Mouse (Mus musculus) hindbrain, embryonic 13.5 days (tissue): Measurements from ENCODE around the gene Hfe2. TPM values are rescaled to one million over a fixed set of nuclear protein-coding genes. Genes with fewer than 3 reads are reported as not detected.

Source experiments
- ATAC-seq: fragments of 200-750 bp; cut with Nextera tagmentation; 2 replicates; pipeline ENCODE4 v1.8.0; 2017; ENCODE audit warnings: moderate TSS enrichment; ENCODE audit not compliant: low FRiP score
- H3K27ac ChIP-seq: fragments of 300-500 bp; sonication (generic); 2 replicates; pipeline ENCODE4 v1.5.1; 2015; ENCODE audit warnings: inconsistent platforms, mild to moderate bottlenecking, moderate library complexity
- H3K27me3 ChIP-seq: fragments of 300-500 bp; sonication (generic); 2 replicates; pipeline ENCODE4 v1.6.1; 2015; ENCODE audit warnings: mild to moderate bottlenecking, inconsistent platforms
- H3K36me3 ChIP-seq: fragments of 300-500 bp; sonication (generic); 2 replicates; pipeline ENCODE4 v1.6.1; 2015; ENCODE audit warnings: mild to moderate bottlenecking, inconsistent platforms
- H3K4me1 ChIP-seq: fragments of 300-500 bp; sonication (generic); replicated peaks from 2 replicates; pipeline ENCODE4 v1.6.1; 2015; ENCODE audit warnings: inconsistent platforms
- H3K4me2 ChIP-seq: fragments of 300-500 bp; sonication (generic); 2 replicates; pipeline ENCODE4 v1.6.1; 2015; ENCODE audit warnings: inconsistent platforms, mild to moderate bottlenecking, moderate library complexity
- H3K4me3 ChIP-seq: fragments of 300-500 bp; sonication (generic); 2 replicates; pipeline ENCODE4 v1.5.1; 2015; ENCODE audit warnings: mild to moderate bottlenecking, inconsistent platforms
- H3K9ac ChIP-seq: fragments of 300-500 bp; sonication (generic); 2 replicates; pipeline ENCODE4 v1.6.1; 2015; ENCODE audit warnings: mild to moderate bottlenecking, inconsistent platforms
- H3K9me3 ChIP-seq: fragments of 300-500 bp; sonication (generic); 2 replicates; pipeline ENCODE4 v1.6.1; 2016; ENCODE audit warnings: inconsistent platforms
- WGBS: fragments of 180-500 bp; shearing (Covaris S2); methylation state at CpG from one replicate; pipeline ENCODE4 v1.1.7; 2015; 5-methylcytosine and 5-hydroxymethylcytosine counted together
- polyA plus RNA-seq: library from polyadenylated mRNA; unstranded; fragments of >200 nt; fragmentation: Nextera tagmentation; extraction: Ambion mirVana; gene quantifications from 2 replicates; pipeline ENCODE4 v1.2.1, GENCODE M21; 2015

The Hfe2 gene
- polyA plus RNA-seq, 1 experiment from 2014 or later = 0.92 TPM

DNA sequence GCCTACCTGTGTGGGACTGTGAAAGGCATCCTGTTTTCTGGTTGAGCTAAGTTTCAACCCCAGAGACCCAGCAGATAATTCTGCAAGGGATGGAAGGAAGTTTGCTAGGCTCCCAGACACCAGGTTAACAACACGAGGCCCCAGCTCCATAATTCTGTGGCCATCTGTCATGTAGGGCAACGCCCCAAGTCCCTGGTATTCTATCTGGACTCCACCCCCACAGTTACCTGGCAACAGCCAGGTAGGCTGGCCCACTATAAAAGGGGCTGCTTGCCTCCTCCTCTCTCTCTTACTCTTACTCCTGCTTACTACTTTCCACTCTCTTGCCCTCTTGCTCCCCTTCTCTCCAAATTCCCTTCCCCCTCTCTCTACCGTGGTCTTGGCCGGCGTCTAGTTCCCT, 4.8 kb upstream of the Hfe2 start:
- Histone ChIP-seq H3K9ac (no peak overlapping the region), H3K36me3 (no peaks in the 10 kb centered on the region), H3K9me3 (no peaks in the 10 kb centered on the region), H3K27ac (no peak overlapping the region), H3K4me3 (no peak overlapping the region), H3K4me1 (no peaks in the 10 kb centered on the region), H3K4me2 (no peak overlapping the region), H3K27me3 (peaks cover 12% of the 10 kb centered on the region)
- ATAC-seq = no peak
- 68% methylated on average over 5 of the region's 5 CpGs for WGBS

DNA sequence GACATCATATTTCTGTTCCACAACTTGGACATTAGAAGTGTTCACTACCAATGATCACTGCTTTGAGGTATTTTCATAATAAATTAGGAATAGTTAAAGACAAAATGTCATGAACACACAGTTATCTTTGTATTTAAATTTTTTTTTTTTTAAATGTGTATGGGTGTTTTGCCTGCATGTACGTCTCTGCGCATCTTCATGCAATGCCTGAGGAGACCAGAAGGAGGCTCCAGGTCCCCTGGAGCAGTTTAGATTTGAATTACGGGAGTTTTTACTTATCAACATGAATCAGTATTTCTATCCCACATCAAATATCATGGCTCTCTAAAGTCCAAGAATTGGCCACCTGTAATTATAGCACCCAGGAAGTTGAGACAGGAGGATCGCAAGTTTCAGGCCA, 2.8 kb upstream of the Hfe2 start:
- Histone ChIP-seq H3K9ac (no peak overlapping the region), H3K27me3 (peaks cover 32% of the 10 kb centered on the region), H3K9me3 (no peaks in the 10 kb centered on the region), H3K36me3 (no peaks in the 10 kb centered on the region), H3K4me1 (peaks cover 5% of the 10 kb centered on the region), H3K4me2 (no peak overlapping the region), H3K4me3 (no peak overlapping the region), H3K27ac (no peak overlapping the region)
- no peak for ATAC-seq
- 66% methylated on average over 4 of the region's 4 CpGs for WGBS

DNA sequence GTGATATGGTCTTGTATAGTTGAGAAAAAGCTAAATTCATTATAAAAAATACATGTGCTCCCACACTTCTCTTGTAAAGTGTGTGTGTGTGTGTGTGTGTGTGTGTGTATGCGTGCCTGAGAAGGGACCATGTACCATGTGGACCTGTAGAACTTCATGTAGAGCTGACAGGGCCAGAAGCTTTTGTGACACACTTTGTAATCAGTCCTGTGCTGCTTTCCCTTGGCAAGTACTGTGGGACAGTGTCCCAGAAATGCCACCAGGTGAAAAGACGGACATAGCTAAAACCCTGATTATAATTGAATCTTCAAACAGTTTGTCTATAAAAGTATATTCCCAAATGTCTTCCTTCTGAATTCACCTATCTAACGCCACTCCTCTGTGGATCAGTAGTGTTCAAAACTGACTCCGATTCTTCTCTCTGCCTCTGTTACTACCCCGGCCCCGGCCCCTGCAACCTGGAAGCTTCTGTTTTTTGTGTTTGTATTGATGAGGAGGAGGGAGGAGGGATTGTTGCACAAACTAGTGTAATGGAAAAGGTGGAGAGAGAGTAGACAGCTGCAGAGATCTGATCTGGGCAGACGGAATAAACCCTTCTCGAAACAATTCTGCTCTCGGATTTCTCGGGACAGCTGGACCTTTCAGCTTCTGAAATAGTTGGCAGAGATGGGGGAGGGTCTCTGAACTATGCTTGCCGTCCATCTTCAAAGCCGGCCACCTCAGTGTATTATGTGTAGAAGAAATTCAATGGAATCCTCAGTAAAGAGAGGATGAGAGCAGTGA, 753 bp upstream of the Hfe2 start:
- Histone ChIP-seq H3K9ac (no peak overlapping the region), H3K4me2 (no peak overlapping the region), H3K4me3 (no peak overlapping the region), H3K27ac (no peak overlapping the region), H3K36me3 (no peaks in the 10 kb centered on the region), H3K9me3 (no peaks in the 10 kb centered on the region), H3K27me3 (peaks cover 53% of the 10 kb centered on the region), H3K4me1 (peaks cover 16% of the 10 kb centered on the region)
- 84% methylated on average over 12 of the region's 12 CpGs for WGBS
- no peak for ATAC-seq

DNA sequence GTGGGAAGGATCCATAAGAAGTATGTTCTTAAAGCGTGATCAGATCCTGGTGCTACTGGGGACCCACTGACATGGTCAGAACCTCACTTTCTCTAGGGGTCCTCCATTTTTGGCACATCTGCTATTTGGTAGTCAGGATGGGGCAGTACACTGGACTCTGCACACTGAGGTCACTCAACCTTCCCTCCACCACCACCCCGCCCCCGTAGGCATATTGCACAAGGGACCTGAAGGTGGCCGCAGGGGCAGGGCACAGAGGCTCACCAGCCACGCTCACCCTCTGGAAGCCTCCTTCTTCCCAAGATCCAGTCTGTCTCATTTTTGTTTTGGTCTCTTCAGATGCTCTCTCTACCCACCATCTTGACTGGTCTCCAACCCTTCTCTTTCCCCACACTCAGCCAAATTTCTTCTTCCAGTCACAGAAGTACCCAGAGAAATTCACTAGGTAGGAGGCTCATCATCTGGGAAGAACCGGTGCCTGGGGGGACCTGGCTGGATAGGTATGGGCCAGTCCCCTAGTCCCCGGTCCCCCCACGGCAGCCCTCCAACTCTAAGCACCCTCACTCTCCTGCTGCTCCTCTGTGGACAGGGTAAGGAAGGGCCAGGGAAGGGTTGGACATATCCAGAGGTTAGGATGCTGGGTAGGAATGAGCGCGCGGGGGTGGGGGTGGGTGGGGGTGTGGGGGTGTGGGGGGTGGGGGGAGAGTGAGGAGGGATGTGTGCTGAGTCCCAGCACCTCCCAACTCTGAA, 1.2 kb downstream of the Hfe2 start:
- H3K27me3 ChIP-seq = peaks cover 55% of the 10 kb centered on the region
- no peak overlapping the region for H3K27ac ChIP-seq
- no peak overlapping the region for H3K4me3 ChIP-seq
- H3K4me1 ChIP-seq = peaks cover 16% of the 10 kb centered on the region
- H3K4me2 ChIP-seq = peak overlapping the region; percentile 87; the same call in 1 of the 2 replicates
- H3K9me3 ChIP-seq = no peaks in the 10 kb centered on the region
- H3K36me3 ChIP-seq = no peaks in the 10 kb centered on the region
- no peak overlapping the region for H3K9ac ChIP-seq
- peak; percentile 52; the same call in 1 of the 2 replicates for ATAC-seq
- WGBS = 71% methylated on average over 11 of the region's 11 CpGs

DNA sequence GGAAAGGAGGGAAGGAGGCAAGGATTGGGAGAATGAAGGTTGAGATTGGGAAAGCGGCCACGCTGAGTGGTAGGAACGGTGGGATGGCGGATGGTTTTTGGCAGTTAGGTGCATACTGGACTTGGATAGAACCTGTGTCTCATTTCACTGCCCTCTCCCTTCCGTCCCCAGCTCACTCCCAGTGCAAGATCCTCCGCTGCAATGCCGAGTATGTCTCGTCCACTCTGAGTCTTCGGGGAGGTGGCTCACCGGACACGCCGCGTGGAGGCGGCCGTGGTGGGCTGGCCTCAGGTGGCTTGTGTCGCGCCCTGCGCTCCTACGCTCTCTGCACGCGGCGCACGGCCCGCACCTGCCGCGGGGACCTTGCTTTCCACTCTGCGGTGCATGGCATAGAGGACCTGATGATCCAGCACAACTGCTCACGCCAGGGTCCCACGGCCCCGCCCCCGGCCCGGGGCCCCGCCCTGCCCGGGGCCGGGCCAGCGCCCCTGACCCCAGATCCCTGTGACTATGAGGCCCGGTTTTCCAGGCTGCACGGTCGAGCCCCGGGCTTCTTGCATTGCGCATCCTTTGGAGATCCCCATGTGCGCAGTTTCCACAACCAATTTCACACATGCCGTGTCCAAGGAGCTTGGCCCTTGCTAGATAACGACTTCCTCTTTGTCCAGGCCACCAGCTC, 2.0 kb downstream of the Hfe2 start:
- peaks cover 55% of the 10 kb centered on the region for H3K27me3 ChIP-seq
- peak overlapping the region; percentile 46 for H3K4me3 ChIP-seq
- 5% methylated on average over 44 of the region's 44 CpGs for WGBS
- no peaks in the 10 kb centered on the region for H3K9me3 ChIP-seq
- H3K36me3 ChIP-seq = no peaks in the 10 kb centered on the region
- peak; percentile 46; the same call in 1 of the 2 replicates for ATAC-seq
- H3K4me2 ChIP-seq = peak overlapping the region; percentile 87
- H3K4me1 ChIP-seq = peaks cover 16% of the 10 kb centered on the region
- peak overlapping the region; percentile 65 for H3K9ac ChIP-seq
- no peak overlapping the region for H3K27ac ChIP-seq

DNA sequence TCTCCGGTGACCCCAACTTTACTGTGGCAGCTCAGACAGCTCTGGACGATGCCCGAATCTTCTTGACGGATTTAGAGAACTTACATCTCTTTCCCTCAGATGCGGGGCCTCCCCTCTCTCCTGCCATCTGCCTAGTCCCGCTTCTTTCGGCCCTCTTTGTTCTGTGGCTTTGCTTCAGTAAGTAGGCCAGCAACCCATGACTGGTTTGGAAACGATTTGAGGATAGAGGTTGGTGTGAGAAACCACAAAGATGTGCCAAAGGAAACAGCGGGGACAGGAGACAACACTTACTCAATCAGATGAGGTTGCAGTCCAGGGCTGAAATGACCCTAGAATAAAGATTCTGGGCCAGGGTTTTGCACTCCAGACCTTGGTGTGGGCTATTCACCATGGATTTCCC, 3.5 kb downstream of the Hfe2 start:
- H3K36me3 ChIP-seq = no peaks in the 10 kb centered on the region
- no peaks in the 10 kb centered on the region for H3K9me3 ChIP-seq
- no peak overlapping the region for H3K4me2 ChIP-seq
- H3K27me3 ChIP-seq = peaks cover 55% of the 10 kb centered on the region
- no peak for ATAC-seq
- no peak overlapping the region for H3K4me3 ChIP-seq
- H3K27ac ChIP-seq = no peak overlapping the region
- H3K9ac ChIP-seq = no peak overlapping the region
- WGBS = 56% methylated on average over 9 of the region's 9 CpGs
- H3K4me1 ChIP-seq = peaks cover 16% of the 10 kb centered on the region

DNA sequence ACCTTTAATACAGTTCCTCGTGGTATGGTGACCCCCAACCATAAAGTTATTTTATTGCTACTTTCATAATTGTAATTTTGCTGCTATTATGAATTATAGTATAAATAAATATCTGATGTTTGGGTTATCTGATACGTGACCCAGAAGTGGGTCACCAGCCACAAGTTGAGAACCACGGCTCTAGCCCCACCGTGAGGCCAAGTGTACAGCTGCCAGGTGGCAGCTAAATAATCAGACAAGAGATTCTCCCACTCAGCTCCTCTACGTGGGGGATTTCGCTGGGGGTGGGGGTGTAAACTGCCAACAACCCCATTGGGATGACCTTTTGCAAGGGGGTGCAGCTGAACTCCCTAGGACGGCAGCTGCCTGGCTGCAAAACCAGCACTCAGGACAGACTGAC, 7.1 kb downstream of the Hfe2 start:
- peaks cover 12% of the 10 kb centered on the region for H3K4me1 ChIP-seq
- H3K4me2 ChIP-seq = no peak overlapping the region
- no peak overlapping the region for H3K27ac ChIP-seq
- H3K9ac ChIP-seq = no peak overlapping the region
- H3K27me3 ChIP-seq = peaks cover 27% of the 10 kb centered on the region
- no peak overlapping the region for H3K4me3 ChIP-seq
- ATAC-seq = no peak
- no peaks in the 10 kb centered on the region for H3K9me3 ChIP-seq
- 67% methylated on average over 7 of the region's 7 CpGs for WGBS
- no peaks in the 10 kb centered on the region for H3K36me3 ChIP-seq

DNA sequence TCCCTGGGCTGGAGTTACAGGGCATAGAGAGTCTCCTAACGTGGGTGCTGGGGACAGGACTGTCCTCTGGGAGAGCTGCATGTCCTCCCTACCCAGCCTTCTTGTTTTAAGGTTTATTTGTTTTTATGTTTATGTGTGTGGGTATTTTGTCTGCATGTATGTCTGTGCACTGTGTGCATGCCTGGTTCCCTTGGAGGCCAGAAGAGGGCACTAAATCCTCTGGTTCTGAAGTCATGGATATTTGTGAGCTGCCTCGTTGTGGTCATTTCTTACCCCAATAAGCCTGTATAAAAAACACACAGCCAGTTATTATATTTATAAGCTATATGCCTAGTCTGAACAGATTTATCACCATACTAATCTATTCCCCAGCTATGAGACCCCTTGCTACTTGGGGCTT, 9.3 kb downstream of the Hfe2 start:
- Histone ChIP-seq H3K27me3 (peaks cover 4% of the 10 kb centered on the region; the same call in 1 of the 2 replicates), H3K36me3 (no peaks in the 10 kb centered on the region), H3K9ac (no peak overlapping the region), H3K27ac (no peak overlapping the region), H3K4me3 (no peak overlapping the region), H3K4me2 (no peak overlapping the region), H3K4me1 (no peaks in the 10 kb centered on the region), H3K9me3 (no peaks in the 10 kb centered on the region)
- no peak for ATAC-seq
- WGBS = 65% methylated on average over 2 of the region's 2 CpGs

DNA sequence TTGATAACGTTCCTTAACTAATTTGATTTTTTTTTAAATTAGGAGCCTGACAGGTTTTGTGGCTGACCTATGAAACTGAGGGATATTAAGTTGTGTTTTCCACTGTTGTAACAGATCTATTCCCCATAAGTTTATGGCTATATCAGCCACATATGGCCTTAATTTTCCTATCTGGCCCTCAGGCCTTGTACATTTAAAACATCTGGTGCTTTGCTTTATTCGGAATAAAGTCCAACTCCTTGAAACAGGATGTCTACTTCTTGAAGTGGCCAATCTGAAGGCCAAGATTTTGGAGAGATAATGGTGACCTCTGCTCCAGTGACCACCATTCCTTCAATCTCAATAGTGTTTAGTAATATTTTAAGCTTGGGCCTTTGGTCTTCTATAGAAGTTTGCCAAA, 14.3 kb downstream of the Hfe2 start:
- Histone ChIP-seq H3K4me1 (no peaks in the 10 kb centered on the region; the same call in 1 of the 2 replicates), H3K4me2 (no peak overlapping the region), H3K27me3 (0 out of 2 replicates have a peak, but pooled peaks cover 11% of the 10 kb centered on the region), H3K9ac (no peak overlapping the region), H3K27ac (no peak overlapping the region), H3K4me3 (no peak overlapping the region), H3K9me3 (no peaks in the 10 kb centered on the region), H3K36me3 (no peaks in the 10 kb centered on the region)
- WGBS = 84% methylated on average over 2 of the region's 2 CpGs
- no peak for ATAC-seq

DNA sequence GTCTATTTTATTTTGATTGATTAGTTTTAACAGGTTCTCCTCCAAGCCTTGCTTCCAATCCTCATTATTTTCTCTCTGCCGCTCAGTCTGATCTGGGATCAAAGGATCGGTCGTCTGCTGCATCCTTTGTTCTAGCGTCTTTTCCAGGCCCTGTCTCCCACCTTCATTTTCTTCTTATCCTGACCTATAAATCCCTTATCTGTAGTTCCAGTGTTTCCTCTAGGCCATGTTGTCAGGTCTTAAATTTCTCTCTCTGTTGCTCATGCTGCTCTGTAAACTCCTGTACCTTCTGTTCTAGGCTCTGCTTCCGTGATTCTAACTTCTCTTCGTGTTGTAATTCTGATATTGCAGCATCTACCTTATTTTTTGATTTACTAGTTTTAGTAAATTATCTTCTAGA, 15.8 kb downstream of the Hfe2 start:
- 53% methylated on average over 6 of the region's 6 CpGs for WGBS
- Histone ChIP-seq H3K4me3 (no peak overlapping the region), H3K9me3 (no peaks in the 10 kb centered on the region), H3K4me2 (no peak overlapping the region), H3K4me1 (no peaks in the 10 kb centered on the region; the same call in 1 of the 2 replicates), H3K9ac (no peak overlapping the region), H3K36me3 (no peaks in the 10 kb centered on the region), H3K27ac (no peak overlapping the region), H3K27me3 (0 out of 2 replicates have a peak, but pooled peaks cover 14% of the 10 kb centered on the region)
- ATAC-seq = no peak

DNA sequence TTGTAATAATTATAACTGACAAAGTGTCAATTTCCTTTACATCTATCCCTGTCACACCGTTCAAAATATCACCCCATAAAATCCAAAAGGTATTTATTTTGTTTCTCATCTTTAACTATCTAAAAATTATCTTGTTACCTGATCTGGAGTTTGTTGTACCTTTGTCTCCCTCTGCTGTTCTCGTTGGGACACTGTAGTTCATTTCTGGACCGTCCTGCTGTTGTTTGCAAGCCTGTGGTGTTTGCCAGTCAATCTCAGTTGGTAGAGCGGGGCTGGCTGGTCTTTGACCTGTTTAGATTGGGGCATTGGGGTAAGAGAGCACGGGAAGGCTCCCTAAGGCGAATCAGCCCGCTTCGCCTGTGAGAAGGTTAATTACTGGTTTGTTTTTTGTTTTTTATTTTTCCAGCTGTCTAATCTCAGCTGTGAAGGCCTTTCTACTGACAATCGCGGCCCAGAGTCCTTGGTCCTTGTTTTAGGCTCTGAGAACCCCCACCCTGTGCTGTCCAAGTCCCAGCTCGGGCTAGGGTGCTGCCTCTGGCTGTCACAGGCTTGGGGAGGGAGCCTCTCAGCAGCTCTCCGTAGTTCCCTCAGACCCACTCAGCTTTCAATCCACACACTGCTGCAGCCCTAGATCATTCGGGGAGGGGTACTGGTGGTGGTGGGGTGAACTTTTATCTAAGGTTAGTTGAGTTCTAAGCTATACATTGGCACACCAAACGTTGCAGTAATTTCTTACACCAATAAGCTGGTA, 16.5 kb downstream of the Hfe2 start:
- peak overlapping the region; percentile 29; the same call in 1 of the 2 replicates for H3K9ac ChIP-seq
- no peaks in the 10 kb centered on the region; the same call in 1 of the 2 replicates for H3K4me1 ChIP-seq
- no peaks in the 10 kb centered on the region for H3K36me3 ChIP-seq
- H3K4me3 ChIP-seq = no peak overlapping the region
- no peak for ATAC-seq
- 0 out of 2 replicates have a peak, but pooled peaks cover 14% of the 10 kb centered on the region for H3K27me3 ChIP-seq
- 28% methylated on average over 14 of the region's 14 CpGs for WGBS
- H3K9me3 ChIP-seq = no peaks in the 10 kb centered on the region
- H3K27ac ChIP-seq = no peak overlapping the region
- H3K4me2 ChIP-seq = no peak overlapping the region
